Mouse (Mus musculus): ENCODE data around the gene Gm28043.

- TF ChIP-seq POLR2A (IDR thresholded peaks at IDR 0.05; ENCODE audit: borderline replicate concordance, extremely low read depth, low read depth, low read length) (no peak), CTCF (IDR thresholded peaks at IDR 0.05; ENCODE audit: insufficient read depth, low read length) (no peak)
These were observed 54.4 kb downstream of the Gm28043 start for GRCm38 (mm10) chr17:29669030-29669429.

Data from lung, adult 2 months (tissue).